Mouse (Mus musculus) G1E (cell line): ENCODE results near the gene Psma2.

Experiments used
- GATA1 ChIP-seq: IDR thresholded peaks from 2 replicates; pipeline ENCODE4 v1.6.1; 2012; ENCODE audit warnings: borderline replicate concordance, low read length, inconsistent platforms, mixed read lengths
- GATA2 ChIP-seq: IDR thresholded peaks from 2 replicates; pipeline ENCODE4 v1.6.1; 2012; ENCODE audit warnings: low read depth, low read length, inconsistent platforms, borderline replicate concordance
- POLR2AphosphoS5 ChIP-seq: IDR thresholded peaks from 2 replicates; pipeline ENCODE4 v1.6.1; 2012; ENCODE audit warnings: low read depth, low read length, inconsistent platforms; ENCODE audit not compliant: insufficient replicate concordance

- TF ChIP-seq GATA1 (no peak), GATA2 (no peak), POLR2AphosphoS5 (no peak)
Measured at GRCm38 (mm10) chr13:14667107-14667506, 54.1 kb downstream of the Psma2 start.
